Mouse (Mus musculus): ENCODE measurements around the gene Sgsm1.

DNA sequence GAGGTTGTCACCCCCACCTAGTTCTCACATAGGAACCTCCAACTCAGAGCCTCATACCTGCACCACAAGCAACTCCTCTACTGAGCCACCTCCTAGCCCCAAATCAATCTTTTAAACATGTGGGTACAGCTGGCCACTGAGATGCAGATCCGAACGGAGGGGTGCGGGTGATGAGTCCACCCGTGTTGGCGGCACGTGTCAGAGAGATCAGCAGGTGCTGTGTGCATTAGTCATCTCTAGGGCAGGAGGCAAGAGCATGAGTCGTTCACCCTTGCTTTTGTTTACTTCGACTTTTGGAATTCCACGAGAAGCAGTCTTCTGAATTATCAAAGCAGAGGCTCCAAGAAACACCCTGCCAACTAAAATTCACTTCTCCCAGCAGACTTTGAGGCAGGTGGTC, 106.4 kb downstream of the Sgsm1 start:
- no peak for TF ChIP-seq CTCF (IDR thresholded peaks at IDR 0.05; ENCODE audit: borderline replicate concordance, insufficient read depth, low read length)
- no peak for TF ChIP-seq POLR2A (IDR thresholded peaks at IDR 0.05; ENCODE audit: low read depth, low read length)
